Mouse (Mus musculus) small intestine, adult 2 months (tissue): ENCODE data around the gene Prmt1. TPM values are rescaled to one million over a fixed set of nuclear protein-coding genes. Genes with fewer than 3 reads are reported as not detected.

Experiments
- H3K27ac ChIP-seq: fragments of 200-500 bp; 2 replicates; pipeline ENCODE4 v1.5.1; 2012; ENCODE audit warnings: low read depth, low read length, control low read depth, inconsistent platforms; ENCODE audit not compliant: insufficient read depth
- H3K27me3 ChIP-seq: fragments of 200-500 bp; 2 replicates; pipeline ENCODE4 v1.6.1; 2012; ENCODE audit warnings: mild to moderate bottlenecking, moderate library complexity, low read length, inconsistent platforms; ENCODE audit not compliant: control insufficient read depth, insufficient read depth
- H3K36me3 ChIP-seq: fragments of 200-500 bp; 2 replicates; pipeline ENCODE4 v1.6.1; 2012; ENCODE audit warnings: mild to moderate bottlenecking, low read length, control low read depth, inconsistent platforms; ENCODE audit not compliant: control insufficient read depth, insufficient read depth
- H3K4me1 ChIP-seq: fragments of 200-500 bp; 2 replicates; pipeline ENCODE4 v1.6.1; 2012; ENCODE audit warnings: low read length, inconsistent platforms, mixed read lengths; ENCODE audit not compliant: control insufficient read depth, insufficient read depth, insufficient read length
- H3K4me3 ChIP-seq: fragments of 200-500 bp; 2 replicates; pipeline ENCODE4 v1.5.1; 2012; ENCODE audit warnings: low read depth, mild to moderate bottlenecking, control low read depth, inconsistent platforms, low read length, moderate library complexity
- CTCF ChIP-seq: fragments of 200-500 bp; IDR thresholded peaks from 2 replicates; pipeline ENCODE4 v1.5.1; 2012; ENCODE audit warnings: low read depth, mild to moderate bottlenecking, control low read depth, inconsistent platforms, low read length, moderate library complexity, mixed read lengths; ENCODE audit not compliant: insufficient replicate concordance, insufficient read length; ENCODE audit errors: extremely low read depth
- POLR2A ChIP-seq: fragments of 200-500 bp; IDR thresholded peaks from 2 replicates; pipeline ENCODE4 v1.6.1; 2012; ENCODE audit warnings: low read depth, mild to moderate bottlenecking, control low read depth, inconsistent platforms, low read length, moderate library complexity
- WGBS: fragments of 180-500 bp; shearing (Covaris S2); methylation state at CpG from one replicate; pipeline ENCODE4 v1.1.7; 2018; 5-methylcytosine and 5-hydroxymethylcytosine counted together
- polyA plus RNA-seq: library from polyadenylated mRNA; depleted of rRNA; stranded (reverse); fragments of >200 nt; gene quantifications from 2 replicates; pipeline ENCODE4 v1.2.3, GENCODE M21; 2012; rRNA removed

Prmt1 gene
- polyA plus RNA-seq, 1 experiment: 68.6 TPM

- TF ChIP-seq CTCF: no peak
- TF ChIP-seq POLR2A: no peak
- no peaks in the 10 kb centered on the region; the same call in 1 of the 2 replicates for H3K27me3 ChIP-seq
- no peaks in the 10 kb centered on the region for H3K4me1 ChIP-seq
- no peaks in the 10 kb centered on the region for H3K36me3 ChIP-seq
- H3K27ac ChIP-seq: no peak overlapping the region
- 91% methylated on average over 4 of the region's 4 CpGs for WGBS
- no peak overlapping the region for H3K4me3 ChIP-seq
Measured at GRCm38 (mm10) chr7:44938680-44939079, 47.7 kb downstream of the Prmt1 start.

- Histone ChIP-seq H3K27ac (peak within 1 kb of the TSS; percentile 72), H3K36me3 (peaks cover 3% of the 10 kb centered on the region; the same call in 1 of the 2 replicates), H3K27me3 (no peaks in the 10 kb centered on the region), H3K4me3 (peak within 1 kb of the TSS; percentile 92), H3K4me1 (peaks cover 8% of the 10 kb centered on the region; the same call in 1 of the 2 replicates)
- under 1% methylated on average over 84 of the region's 84 CpGs for WGBS
- TF ChIP-seq POLR2A (peak; percentile 88; the same call in 1 of the 2 replicates), CTCF (0 out of 2 replicates have a peak, but pooled peaks have one; percentile 7)
Measured at GRCm38 (mm10) chr7:44929204-44930151, 56.9 kb downstream of the Prmt1 start, which contains the start of gene Ap2a1. TSS of gene Ap2a1 (minus strand) at chr7:44929496.

DNA sequence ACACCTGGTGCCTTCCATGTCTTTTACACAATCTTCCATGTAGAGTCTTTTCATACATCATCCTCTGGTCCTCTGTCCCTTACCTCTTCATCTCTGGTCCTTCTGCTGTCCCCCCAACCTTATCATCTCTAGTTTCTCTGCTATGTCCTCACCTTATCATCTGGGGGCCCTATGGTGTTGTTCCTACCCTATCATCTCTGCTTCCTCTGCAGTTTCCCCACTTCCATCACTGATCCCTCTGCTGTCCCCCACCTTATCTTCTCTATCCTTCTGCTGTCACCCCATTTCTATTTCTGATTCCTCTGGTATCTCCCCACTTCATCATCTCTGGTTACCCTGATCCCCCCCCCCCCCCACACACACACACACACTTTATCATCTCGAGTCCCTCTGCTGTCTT, 57.8 kb downstream of the Prmt1 start:
- Histone ChIP-seq H3K4me3 (peak overlapping the region; percentile 92), H3K4me1 (peaks cover 8% of the 10 kb centered on the region; the same call in 1 of the 2 replicates), H3K27me3 (no peaks in the 10 kb centered on the region), H3K27ac (no peak overlapping the region), H3K36me3 (peaks cover 9% of the 10 kb centered on the region)
- 0% methylated on average over 1 of the region's 1 CpGs for WGBS
- TF ChIP-seq POLR2A (no peak), CTCF (no peak)

Other genes starting within 250 kb of the Prmt1 start
- gene Vrk3, start 238.2 kb downstream of the Prmt1 start, polyA plus RNA-seq: 20.4 and 40.3 TPM in 2 replicates
- 0.08 and 0.19 TPM in 2 replicates for gene Zfp473, start 235.5 kb downstream of the Prmt1 start, polyA plus RNA-seq
- gene Nup62, start 170.5 kb downstream of the Prmt1 start, polyA plus RNA-seq: 30.9 and 53.3 TPM in 2 replicates
- gene Il4i1, start 170.2 kb downstream of the Prmt1 start, polyA plus RNA-seq: 8.0 and 13.8 TPM in 2 replicates
- 83.9 and 102 TPM in 2 replicates for gene Atf5, start 169.9 kb downstream of the Prmt1 start, polyA plus RNA-seq
- 180 and 283 TPM in 2 replicates for gene Akt1s1, start 137.6 kb downstream of the Prmt1 start, polyA plus RNA-seq
- gene Tbc1d17, start 137.5 kb downstream of the Prmt1 start, polyA plus RNA-seq: 32.1 and 63.2 TPM in 2 replicates
- 36.9 and 84.2 TPM in 2 replicates for gene Pnkp, start 129.4 kb downstream of the Prmt1 start, polyA plus RNA-seq
- gene Ptov1, start 116.8 kb downstream of the Prmt1 start, polyA plus RNA-seq: 82.3 and 141 TPM in 2 replicates
- gene Med25, start 93.9 kb downstream of the Prmt1 start, polyA plus RNA-seq: 85.8 and 208 TPM in 2 replicates
- gene Fuz, start 90.5 kb downstream of the Prmt1 start, polyA plus RNA-seq: 15.8 and 27.5 TPM in 2 replicates
- gene Ap2a1, start 57.1 kb downstream of the Prmt1 start, polyA plus RNA-seq: 49.8 and 85.2 TPM in 2 replicates
- not detected in 2 replicates for gene Tsks, start 43.4 kb downstream of the Prmt1 start, polyA plus RNA-seq
- gene Cpt1c, start 11.7 kb downstream of the Prmt1 start, polyA plus RNA-seq: 5.2 and 7.6 TPM in 2 replicates
- 52.9 and 91.0 TPM in 2 replicates for gene Irf3, start 11.1 kb upstream of the Prmt1 start, polyA plus RNA-seq
- 10.1 and 16.3 TPM in 2 replicates for gene Bcl2l12, start 12.1 kb upstream of the Prmt1 start, polyA plus RNA-seq
- 39.8 and 73.0 TPM in 2 replicates for gene Scaf1, start 29.8 kb upstream of the Prmt1 start, polyA plus RNA-seq
- gene Rras, start 31.4 kb upstream of the Prmt1 start, polyA plus RNA-seq: 49.3 and 67.9 TPM in 2 replicates
- 8.1 and 13.2 TPM in 2 replicates for gene Prr12, start 66.3 kb upstream of the Prmt1 start, polyA plus RNA-seq
- 39.3 and 92.7 TPM in 2 replicates for gene Nosip, start 75.9 kb upstream of the Prmt1 start, polyA plus RNA-seq
- gene Prrg2, start 76.1 kb upstream of the Prmt1 start, polyA plus RNA-seq: 81.7 and 172 TPM in 2 replicates
- gene Rcn3, start 105.7 kb upstream of the Prmt1 start, polyA plus RNA-seq: 40.0 and 49.9 TPM in 2 replicates
- 47.9 and 78.3 TPM in 2 replicates for gene Fcgrt, start 117.3 kb upstream of the Prmt1 start, polyA plus RNA-seq
- 159 and 207 TPM in 2 replicates for gene Rps11, start 137.9 kb upstream of the Prmt1 start, polyA plus RNA-seq
- 1,193 and 1,266 TPM in 2 replicates for gene Rpl13a, start 142.2 kb upstream of the Prmt1 start, polyA plus RNA-seq
- gene Gm45713, start 149.7 kb upstream of the Prmt1 start, polyA plus RNA-seq: 1.5 TPM in 1 of 2 replicates, not detected in the other
- 22.1 and 45.8 TPM in 2 replicates for gene Flt3l, start 149.9 kb upstream of the Prmt1 start, polyA plus RNA-seq
- gene Pih1d1, start 167.7 kb upstream of the Prmt1 start, polyA plus RNA-seq: 25.3 and 48.5 TPM in 2 replicates
- gene Aldh16a1, start 168.0 kb upstream of the Prmt1 start, polyA plus RNA-seq: 133 and 253 TPM in 2 replicates
- gene Slc17a7, start 177.4 kb upstream of the Prmt1 start, polyA plus RNA-seq: 0.03 and 0.09 TPM in 2 replicates
- not detected in 2 replicates for gene Gfy, start 193.0 kb upstream of the Prmt1 start, polyA plus RNA-seq
- not detected in 2 replicates for gene Pth2, start 194.4 kb upstream of the Prmt1 start, polyA plus RNA-seq
- gene Ccdc155, start 218.3 kb upstream of the Prmt1 start, polyA plus RNA-seq: not detected in 2 replicates
- 0.24 and 0.84 TPM in 2 replicates for gene Dkkl1, start 225.6 kb upstream of the Prmt1 start, polyA plus RNA-seq
- gene Tead2, start 229.2 kb upstream of the Prmt1 start, polyA plus RNA-seq: 8.0 and 32.2 TPM in 2 replicates